Mouse (Mus musculus): Measurements from ENCODE around the gene Jagn1.

DNA sequence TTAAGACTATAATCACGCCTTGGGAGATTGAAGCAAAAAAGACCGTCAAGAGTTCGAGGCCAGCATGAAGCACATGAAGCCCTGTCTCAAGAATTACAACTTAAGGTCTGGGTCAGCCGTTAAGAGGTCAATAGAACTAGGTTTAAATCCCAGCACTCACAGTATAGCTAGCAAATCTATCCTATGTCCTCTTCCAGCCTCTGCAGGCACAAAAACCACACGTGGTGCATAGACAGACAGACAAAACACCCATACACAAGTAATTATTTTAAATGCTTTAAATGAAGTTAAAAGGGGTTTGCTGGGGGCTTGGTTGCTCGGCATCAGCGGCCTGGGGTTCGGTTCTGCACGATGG, 305 bp upstream of the Jagn1 start:
- no peak for TF ChIP-seq CHD2 (IDR thresholded peaks at IDR 0.05; ENCODE audit: low read depth, low read length)
- TF ChIP-seq MAFK (IDR thresholded peaks at IDR 0.05; ENCODE audit: insufficient read depth, low read depth, low read length) = no peak
- TF ChIP-seq ZNF384 (IDR thresholded peaks at IDR 0.05; ENCODE audit: low read depth, low read length) = no peak
- no peak for TF ChIP-seq ZC3H11A (IDR thresholded peaks at IDR 0.05; ENCODE audit: borderline replicate concordance, low read depth, low read length)
